Mouse (Mus musculus) MEL-GATA-1-ER (cell line): ENCODE measurements around the gene Cpsf4l.

ENCODE experiments used
- DNase-seq: peaks from one replicate; pipeline ENCODE4 v3.0.0-alpha.2; 2012; ENCODE audit warnings: low read depth; ENCODE audit errors: extremely low read depth

The Cpsf4l gene

DNA sequence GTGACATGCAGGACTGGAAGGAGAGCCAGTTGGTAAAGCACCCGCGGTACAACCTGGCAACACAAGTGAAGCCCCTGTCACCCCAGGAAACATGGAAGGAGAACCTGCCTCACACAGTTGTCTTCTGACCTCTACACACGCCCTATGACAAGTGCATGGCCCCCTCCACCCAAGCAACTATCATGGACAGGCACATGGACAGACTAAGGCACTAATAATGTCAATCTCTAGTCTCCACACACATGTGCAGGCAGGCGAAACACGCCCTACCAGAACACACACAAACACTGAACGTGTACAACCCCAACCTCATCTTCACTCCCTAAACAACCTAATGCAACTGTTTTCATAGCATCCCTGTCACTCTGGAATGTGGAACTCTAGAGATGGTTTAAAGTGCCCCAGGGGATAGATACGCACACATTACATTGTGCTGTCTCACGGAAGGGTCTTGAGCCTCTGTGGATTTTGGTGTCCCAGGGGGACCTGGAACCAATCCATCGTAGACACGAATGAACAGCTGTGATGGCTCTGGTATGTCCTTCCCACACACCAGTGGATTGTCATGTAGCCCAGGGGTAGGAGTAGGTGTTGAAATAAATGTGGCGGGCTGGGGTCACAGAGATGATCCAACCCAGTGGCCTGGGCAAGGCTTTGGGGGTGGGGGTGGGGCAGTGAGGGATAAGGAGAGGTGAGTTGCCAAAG lies 27.2 kb upstream of the Cpsf4l start:
- no peak for DNase-seq

DNA sequence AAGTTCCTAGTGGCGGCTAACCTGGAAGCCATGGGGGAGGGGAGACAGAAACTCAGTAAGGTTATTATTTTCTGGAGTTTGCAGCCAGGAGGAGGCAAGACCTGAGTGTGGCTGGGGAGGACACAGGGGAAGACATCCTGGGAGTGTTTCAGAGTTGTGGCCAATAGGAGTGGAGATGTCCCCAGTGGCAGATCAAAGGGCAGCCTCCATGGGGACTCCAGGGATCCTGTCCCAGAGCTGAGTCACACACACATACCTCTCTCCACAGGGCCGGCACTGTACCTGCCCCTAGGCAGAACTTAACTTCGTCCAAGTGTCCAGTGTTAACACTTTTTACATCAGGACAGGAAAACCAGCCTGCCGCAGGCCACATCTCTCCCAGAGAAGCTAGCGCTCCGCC lies 25.3 kb upstream of the Cpsf4l start:
- DNase-seq, result no peak

DNA sequence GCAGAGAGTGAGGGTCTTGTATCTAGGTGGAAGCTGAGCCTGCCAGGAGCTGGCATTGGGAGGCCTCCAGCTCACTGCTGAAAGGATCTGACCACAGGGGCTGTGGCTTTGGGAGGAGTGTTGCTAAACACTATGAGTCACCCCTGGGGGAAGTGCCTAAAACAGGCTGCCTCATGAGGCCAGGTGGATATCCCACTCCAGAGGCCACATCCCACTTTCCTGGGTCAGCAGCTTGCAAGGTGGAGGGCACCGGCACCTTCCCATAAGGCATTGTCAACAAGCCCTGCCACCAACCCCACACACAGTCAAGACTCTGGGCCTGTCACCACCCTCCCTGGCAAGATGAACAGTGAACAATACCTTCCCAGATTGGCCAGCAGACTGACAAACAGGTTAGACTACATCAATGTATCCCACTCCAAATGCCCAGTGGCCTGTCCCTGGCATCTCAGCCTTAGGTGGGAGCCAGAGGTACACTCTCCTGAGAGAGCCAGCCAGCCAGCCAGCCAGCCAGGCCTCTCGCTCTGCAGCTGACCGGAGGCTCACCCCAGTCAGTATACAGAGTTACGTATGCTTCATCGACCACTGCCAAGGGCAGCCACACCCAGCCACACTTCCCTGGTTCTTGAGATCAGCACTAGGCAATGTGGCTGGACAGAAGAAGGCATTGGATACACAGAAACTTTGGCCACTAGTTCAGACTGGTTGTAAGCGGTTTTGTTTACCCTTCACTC lies 24.0 kb upstream of the Cpsf4l start:
- no peak for DNase-seq

DNA sequence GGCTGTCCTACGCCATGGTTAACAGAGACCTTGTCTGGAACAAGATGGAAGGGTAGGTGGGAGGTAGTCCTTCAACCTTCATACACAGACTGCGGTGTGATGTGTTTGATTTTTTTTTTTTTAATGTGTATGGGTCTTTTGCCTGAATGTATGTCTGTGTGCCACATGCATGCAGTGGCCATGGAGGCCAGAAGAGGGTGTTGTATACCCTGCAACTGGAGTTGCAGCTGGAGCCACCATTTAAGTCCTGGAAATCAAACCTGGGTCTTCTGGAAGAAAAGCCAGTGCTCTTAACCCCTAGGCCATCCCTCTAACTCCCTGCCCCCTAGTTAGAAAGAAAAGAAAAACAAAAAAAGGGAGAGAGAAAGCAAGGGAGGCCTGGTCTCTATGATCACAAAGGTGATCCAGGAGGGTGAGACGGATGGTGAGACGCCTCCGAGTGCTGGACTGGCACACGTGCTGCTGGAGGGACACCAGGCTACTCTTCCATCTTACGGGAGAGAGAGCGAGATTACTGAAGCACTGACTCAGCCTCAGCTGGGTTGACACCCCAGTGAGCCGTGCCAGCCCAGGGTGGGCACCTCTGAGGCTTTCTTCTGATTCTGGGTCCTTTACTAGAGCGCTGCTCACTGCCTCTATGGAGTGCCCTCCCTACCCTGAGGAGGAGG lies 22.3 kb upstream of the Cpsf4l start:
- no peak for DNase-seq

DNA sequence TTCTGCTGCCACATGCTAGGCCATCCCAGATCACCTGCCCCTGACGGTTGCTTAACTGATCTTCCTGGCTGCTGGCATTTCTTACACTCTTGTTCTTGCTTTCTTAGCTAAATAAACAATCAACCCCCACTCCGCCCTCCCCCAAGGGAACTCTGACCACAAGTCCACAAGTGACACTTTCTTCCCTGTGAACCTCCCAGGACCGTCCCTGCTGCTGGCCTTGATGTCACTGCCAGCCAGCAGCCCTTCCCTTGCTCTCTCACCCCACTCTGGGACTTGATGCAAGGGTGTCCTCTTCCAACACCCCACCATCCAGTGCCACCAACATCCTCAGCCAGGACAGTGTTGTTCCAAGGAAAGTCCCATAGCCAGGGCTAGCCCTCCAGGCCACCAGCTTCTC lies 21.1 kb upstream of the Cpsf4l start:
- DNase-seq, result no peak

DNA sequence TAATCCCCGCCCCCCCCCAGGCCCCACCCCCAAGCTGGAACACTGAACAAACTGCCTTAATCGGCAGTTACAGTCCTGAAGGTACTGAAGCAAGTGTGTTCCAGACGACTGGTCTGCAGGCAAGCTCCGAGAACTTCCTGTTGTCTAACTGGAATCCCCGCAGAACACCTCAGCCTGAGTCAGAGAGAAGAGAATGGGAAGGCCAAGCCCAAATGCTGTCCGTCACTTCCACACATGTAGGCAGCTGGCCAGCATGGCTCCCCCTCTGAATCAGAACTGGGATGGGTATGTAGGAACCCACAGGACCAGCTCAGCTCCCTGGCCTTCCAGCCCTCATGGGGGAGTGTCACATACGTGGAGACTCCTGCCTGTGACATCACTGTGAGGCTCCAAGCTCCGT lies 20.1 kb upstream of the Cpsf4l start:
- no peak for DNase-seq

DNA sequence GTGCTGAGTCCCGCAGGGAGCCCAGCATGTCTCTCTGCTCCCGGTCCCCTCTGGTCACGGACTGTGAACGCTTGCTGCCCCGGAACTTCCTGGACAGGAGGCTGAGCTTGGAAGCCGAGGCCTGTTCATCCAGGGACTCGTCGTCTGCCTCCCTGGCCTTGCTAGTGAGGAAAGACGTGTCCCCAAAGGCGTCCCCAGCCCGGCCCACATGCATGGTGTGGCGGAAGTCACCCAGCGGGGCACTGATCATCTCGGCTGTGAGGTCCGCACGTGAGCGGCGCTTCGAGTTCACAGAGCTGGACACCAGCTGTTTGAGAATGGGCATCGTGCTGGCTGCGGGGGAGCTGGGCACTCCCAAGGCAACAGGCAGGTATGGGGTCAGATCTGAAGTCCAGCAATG lies 19.4 kb upstream of the Cpsf4l start:
- DNase-seq, result no peak

DNA sequence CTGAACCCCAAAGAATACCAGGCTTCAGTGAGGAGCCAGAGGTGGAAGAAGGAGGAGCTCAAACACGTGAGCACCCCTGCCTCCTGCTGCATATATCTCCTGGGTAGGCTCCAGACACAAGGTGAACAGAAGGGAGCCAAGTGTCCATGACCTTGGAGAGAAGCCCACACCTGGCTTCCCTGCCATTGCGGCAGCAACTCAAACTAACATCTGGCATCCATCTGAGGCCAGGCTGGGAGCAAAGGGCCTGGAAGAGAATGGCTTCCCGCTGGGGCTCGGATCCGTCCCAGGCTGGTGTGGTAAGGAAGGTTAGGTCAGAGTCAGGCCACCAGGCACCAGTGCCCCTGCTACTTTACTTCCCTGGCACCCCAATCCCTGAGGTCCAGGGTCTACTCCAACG lies 18.2 kb upstream of the Cpsf4l start:
- no peak for DNase-seq

DNA sequence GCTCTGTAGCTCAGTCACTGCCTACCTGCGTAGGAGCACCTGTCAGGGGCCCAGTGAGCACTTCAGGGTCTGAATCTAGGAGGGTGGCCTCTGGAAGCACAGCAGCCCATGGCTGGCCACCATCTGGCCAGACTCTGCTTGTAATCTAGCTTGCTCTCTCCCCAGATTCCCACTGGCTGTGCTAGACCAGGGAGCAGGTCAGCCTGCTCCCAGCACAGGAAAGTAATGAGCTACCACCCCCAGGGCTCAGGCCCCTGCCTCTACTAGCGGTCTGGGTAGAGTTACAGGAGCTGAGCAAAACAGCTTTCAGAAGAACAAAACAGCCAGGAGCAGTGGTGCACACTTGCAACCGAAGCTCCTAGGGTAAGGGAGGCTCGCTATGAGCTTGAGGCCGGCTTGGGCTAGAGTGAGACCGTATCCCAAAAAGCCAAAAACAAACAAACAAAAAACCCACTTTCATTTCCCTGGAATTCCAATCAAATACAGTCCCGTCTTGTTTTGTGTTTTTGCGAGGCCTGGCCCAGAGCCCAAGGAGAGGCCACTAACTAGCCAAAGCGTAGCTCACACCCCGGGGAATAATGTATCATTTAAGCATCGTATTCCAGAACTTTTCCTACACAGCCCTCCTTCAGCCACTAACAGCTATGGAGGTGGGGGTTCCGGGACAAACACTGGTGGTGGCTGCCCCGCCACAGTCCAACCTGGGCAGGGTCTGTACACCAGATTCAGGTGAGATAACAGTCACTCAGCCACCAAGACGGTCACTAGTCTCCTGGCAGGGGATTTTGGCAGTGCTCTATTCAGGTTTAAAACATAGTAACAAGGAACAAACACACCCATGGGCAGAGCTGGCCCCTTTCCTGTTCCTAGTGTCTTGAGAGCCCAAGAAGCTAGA lies 17.4 kb upstream of the Cpsf4l start:
- DNase-seq, result no peak

DNA sequence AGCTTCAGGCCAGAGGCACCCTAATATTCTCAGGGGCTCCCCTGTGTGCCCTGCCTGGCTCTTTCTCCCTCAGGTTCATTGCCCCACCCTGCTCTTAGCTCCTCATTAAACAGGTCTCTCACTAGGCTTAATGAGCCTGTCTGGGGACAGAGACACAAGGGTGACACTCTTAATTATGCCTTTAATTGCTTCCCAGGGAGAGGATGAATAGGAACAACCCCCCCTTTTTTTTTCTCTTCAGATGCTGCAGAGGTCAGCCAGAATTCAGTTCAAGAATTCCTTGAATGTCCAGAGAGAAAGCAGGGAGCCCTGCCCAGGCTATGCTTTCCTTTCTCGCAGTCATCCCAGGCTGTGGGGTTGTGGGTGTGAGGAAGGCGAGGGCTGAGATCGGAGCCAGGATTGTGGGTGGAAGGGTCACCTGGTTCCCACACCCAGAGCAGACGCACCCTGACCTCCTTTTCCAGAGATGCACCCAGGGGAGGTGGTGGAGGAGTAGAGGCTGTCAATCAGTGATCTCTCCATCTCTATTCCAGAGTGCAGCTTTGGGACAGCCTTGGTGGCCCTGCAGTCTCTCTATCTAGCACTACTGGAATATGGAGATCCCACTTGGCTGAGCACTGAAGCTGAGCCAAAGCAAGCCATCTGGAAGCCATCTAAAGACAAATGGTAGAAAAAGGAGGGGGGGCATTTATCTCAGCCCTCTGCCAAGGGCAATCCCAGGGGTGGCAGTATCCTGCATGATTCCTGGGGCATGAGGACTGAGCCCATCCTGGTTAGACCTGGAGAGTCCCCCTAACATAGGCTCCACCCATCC lies 15.6 kb upstream of the Cpsf4l start:
- DNase-seq, result no peak

DNA sequence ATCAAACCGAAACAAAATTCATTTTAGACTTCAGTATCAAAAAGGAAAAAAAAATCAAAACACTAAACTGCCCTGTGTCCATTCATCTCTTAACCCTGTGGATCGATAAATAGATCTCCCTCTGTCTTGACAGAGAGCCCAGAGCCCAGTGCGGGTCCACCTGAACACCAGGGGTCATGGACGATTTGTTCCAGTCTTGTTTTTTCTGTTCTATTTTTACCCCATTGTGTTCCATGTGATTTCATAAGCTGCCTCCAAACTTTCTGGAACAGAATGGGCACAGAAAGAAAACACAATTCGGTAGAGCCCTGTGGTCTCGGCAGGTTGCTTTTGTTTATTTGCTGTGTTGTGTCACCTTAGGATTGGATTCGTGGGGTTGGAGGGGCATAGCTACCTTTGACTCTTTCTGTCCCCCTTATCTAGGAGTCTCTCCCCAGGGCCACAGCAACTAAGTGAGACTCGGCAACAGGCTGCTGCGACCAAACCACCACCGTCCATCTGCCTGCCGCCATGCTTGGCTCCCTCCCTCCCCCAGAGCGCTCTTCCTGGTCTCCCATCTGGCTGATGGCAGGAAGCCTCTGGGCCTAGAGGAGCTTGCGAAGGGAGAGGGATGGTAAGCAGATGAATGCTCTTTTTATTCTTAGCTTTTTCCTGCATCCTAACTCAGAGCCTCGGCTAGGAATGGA lies 12.7 kb upstream of the Cpsf4l start:
- DNase-seq, result no peak

DNA sequence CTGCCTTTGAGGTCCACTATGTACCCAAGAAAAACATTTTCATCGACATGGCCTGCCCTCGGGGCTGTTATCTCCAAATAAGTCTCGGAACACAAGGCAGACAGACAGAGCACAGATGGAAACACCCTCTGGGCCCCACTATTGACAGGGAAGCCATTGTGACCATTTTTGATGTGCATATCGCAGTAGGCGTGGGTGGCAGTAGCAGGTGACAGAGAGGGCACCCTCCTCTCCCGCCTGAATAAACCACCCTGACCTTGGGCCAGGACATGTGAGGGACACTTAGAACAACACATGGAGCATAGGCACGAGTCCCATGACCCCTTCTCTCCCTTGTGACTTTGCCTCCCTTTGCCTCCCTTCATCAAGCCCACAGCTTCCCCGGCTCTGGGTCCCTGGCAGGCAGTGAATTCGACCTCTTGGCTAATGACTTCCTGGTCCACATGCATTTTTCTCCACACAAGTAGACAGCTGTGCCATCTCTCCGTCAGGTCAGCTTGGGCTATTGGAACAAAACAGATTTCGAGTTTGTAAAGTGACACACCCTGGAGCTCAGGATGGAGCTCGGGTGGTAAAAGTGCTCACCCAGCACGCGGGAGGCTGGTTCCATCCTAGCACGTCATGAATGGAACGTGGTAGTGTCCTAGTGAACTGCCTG lies 8.1 kb upstream of the Cpsf4l start:
- DNase-seq, result no peak

DNA sequence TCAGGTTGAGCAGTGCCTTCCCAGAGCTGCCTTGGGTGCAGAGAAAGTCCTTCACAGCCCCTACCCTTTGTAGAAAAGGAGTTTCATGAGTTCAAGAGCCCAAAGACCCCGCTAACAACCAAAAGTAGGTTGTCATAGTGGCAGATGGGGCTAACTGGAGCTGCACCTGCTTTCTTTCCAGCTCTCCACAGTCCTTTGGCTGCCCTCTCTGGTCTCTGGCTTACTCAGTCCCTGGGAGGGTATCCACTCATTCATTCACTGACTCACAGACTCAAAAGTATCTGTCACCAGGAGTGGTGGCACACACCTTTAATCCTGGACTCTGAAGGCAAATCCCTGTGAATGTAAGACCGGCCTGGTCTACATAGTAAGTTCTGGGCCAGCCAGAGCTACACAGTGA lies 6.3 kb upstream of the Cpsf4l start:
- DNase-seq, result no peak

DNA sequence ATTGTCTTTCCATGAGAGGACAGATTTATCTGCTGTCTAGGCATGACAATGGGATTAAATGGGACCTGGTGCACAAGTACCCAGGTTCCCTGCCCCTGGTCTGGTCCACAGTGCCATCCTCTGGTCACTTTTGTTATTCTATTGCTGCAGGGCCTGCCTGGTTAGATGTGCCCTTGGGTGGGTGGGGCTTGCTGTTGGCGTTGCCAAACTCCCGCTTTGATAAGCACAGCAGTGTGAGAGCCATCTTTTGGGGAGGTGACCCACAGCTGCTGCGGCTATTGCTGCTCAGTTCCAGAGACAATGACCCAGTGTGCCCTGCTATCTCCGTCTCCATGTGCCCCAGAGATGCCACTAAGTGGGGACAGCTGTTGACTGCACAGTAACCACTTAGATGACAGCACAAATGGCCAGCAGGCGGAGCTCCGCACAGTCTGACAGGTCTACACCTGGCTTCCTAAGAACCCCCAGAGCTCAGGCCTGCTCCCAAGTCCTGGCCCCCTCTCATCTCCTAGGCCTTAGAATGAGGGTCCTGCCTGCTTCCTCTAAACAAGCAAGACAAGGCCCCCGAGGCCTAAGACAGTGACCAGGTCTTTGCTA lies 5.4 kb upstream of the Cpsf4l start:
- no peak for DNase-seq

DNA sequence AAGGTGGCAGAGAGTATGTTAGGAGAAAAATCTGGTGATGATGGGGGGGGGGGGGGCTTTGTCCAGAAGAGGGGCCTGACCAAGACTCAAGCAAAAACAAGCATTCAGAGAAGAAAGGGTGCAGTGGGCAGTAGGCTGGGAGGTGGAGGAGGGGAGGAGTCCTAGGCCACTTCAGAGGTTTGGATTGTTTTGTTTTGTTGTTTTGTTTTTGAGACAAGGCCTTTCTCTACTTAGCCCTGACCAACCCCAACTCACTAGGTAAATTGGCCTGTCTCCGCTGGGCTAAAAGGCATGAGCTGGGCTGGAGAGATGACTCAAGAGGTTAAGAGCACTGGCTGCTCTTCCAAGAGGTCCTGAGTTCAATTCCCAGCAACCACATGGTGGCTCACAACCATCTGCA lies 1.2 kb upstream of the Cpsf4l start:
- DNase-seq, result no peak

DNA sequence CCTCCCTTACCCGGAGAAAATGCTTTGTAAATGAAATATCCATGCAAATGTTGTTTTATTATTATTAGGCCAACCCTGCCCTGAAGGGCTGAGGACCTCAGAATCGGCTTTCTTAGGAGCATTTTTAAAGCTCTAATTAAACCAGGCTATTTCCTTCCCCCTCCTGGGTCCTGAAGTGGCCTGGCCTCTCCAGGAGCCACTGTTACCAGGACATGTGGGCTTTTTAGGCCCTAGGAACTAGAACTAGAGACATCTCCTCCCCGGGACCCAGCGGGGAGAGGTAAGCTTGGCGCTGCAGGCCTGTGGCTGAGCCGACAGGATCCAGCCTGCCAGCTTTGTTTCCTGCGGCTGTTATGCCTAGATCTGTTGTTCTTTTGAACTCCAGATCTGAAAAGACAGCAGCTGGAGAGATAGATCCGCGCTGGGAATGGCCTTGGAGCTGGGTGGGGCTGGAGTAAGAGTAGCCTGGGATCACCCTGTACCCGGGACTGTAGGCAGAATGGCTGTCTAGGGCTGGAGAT lies 500 bp upstream of the Cpsf4l start:
- DNase-seq, result no peak

DNA sequence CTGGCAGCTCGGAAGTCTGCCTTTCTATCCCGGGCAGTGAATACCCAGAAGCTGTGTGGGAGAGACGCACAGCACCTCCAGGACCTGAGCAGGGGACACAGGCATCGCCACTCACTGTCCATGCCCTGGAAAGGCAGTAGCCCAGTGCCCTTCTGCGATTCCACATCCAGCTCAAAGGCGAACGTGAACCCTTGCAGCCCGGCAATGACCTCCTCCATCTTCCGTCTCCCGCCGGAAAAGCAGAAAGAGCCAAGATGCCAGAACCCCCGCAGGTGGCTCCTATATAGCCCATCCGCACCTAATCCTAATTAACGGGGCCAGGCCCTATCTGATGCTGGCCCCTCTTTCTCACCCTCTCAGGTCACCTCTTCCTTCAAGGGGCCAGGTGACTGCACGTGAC lies 545 bp downstream of the Cpsf4l start:
- DNase-seq, result no peak

DNA sequence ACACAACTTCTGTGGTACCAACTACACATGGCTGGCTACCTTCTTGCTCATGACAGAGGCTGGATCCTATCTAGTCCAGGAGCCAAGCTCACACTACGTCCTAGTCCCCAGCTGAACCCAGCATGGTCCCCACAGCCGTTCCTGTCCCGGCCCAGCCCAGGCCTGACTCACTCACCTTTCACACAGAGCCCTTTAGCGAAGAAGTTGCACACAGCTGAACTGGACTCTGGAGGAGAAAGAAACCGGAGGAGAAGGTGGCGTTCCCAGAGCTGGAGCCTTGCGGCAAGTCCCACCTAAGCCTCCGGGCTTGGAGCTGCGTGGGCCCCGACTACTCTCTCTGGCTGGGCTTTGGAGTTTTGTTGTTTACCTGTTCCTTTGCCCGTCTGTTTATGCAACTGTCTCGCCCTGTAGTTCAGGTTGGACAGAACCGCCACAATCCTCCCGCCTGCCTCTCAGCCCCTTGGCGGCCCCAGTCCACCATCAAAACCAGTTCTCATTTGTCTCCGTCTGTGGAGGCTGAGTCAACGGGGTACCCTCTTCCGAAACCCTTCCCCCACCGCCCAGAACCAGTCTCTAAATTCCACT lies 1.1 kb downstream of the Cpsf4l start:
- DNase-seq, result no peak
